In the genomic region with DNA sequence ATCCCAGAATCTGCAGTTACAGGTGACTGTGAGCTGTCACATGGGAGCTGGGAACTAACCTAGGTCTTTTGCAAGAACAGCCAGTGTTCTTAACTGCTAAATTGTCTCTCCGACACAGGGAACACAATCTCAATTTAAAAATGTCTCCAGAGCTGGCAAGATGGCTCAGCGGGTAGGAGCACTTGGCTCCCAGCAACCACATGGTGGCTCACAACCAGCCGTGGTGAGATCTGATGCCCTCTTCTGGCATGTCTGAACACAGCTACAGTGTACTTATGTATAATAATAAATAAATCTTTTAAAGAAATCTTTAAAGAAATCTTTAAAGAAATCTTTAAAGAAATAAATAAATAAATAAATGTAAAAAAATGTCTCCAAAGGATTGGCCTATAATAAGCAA, we compare ENCODE assay signal across 16 mouse cellular contexts. TPM values are rescaled to one million over a fixed set of nuclear protein-coding genes. Genes with fewer than 3 reads are reported as not detected.
DNase-seq lines count a peak whose midpoint lies in the region; ATAC-seq and TF ChIP-seq lines count a peak whose summit lies in the region.
"Had no signal": no experiment of that assay in that cellular context is flagged by ENCODE, and none has a peak within 500 bp of the region (broad histone marks: within the 10 kb centered on the region; RNA-seq: fewer than 3 reads in every experiment).

No protein-coding gene starts in this region.

- no peak overlapping the region for H3K27ac ChIP-seq in kidney, postnatal 0 days
- H3K27ac ChIP-seq in CH12.LX (ENCODE audit: insufficient read depth, low read depth), result no peak overlapping the region
- H3K27ac ChIP-seq: embryonic facial prominence, embryonic 13.5 days; forebrain, embryonic 10.5 days; heart, embryonic 15.5 days; hindbrain, embryonic 12.5 days had no signal

- H3K36me3 ChIP-seq in kidney, postnatal 0 days (ENCODE audit: insufficient read depth, low read length), result 0 out of 2 replicates have a peak, but pooled peaks cover 4% of the 10 kb centered on the region
- peaks cover 14 to 60% of the 10 kb centered on the region in 2 experiments for H3K36me3 ChIP-seq in CH12.LX (replicated peaks in 1 of 2; ENCODE audit: control insufficient read depth in 1 of 2, insufficient read depth in 1 of 2, low read length in 1 of 2)
- H3K36me3 ChIP-seq: heart, embryonic 15.5 days had no signal

- no peak for TF ChIP-seq POLR2A in CH12.LX (IDR thresholded peaks at IDR 0.05; ENCODE audit: low read depth, low read length)

- TF ChIP-seq EP300 in CH12.LX (IDR thresholded peaks at IDR 0.05; ENCODE audit: low read length), result no peak

- H3K4me2 ChIP-seq in kidney, postnatal 0 days (ENCODE audit: low read length), result no peak overlapping the region
- no peak overlapping the region for H3K4me2 ChIP-seq in CH12.LX (ENCODE audit: insufficient read depth, low read depth, poor library complexity, severe bottlenecking)
- H3K4me2 ChIP-seq: embryonic facial prominence, embryonic 13.5 days; heart, embryonic 15.5 days; hindbrain, embryonic 12.5 days had no signal

- DNase-seq in kidney, postnatal 0 days (ENCODE audit: low spot score), result no peak
- no peak for DNase-seq in kidney, postnatal 14 days
- peak; percentile 39 to 48 for DNase-seq in B cell, adult 2 months
- peak; percentile 17 for DNase-seq in CH12.LX (ENCODE audit: extremely low read depth)
- peak; percentile 34 for DNase-seq in induced T-regulatory cell, adult 2 months (ENCODE audit: low read depth)
- DNase-seq in urinary bladder, postnatal 4 days (ENCODE audit: low spot score in 2 of 2), result no peak
- no peak for DNase-seq in layer of hippocampus, postnatal 36 days
- DNase-seq: adrenal gland, adult 2 months; cerebellum, postnatal 25 days; kidney, adult 8-10 months; retina, postnatal 1 day; spleen, adult 18-20 months had no signal

- peaks cover 66% of the 10 kb centered on the region for H3K79me2 ChIP-seq in CH12.LX (replicated peaks; ENCODE audit: control insufficient read depth, extremely low read depth, insufficient read depth, poor library complexity, severe bottlenecking)

- 90% methylated on average over 3 of the region's 3 CpGs for WGBS in kidney, postnatal 0 days

- no peak for ATAC-seq in kidney, postnatal 0 days (replicated peaks; ENCODE audit: low FRiP score, low read depth)

- TF ChIP-seq RAD21 in CH12.LX (IDR thresholded peaks at IDR 0.05; ENCODE audit: low read depth, low read length), result no peak

- TF ChIP-seq CTCF in kidney, postnatal 0 days (IDR thresholded peaks at IDR 0.05; ENCODE audit: low read depth), result 0 out of 2 replicates have a peak, but pooled peaks have one; percentile 8
- TF ChIP-seq CTCF in CH12.LX (conservative IDR thresholded peaks at IDR 0.05 in 1 of 2, IDR thresholded peaks at IDR 0.05 in 1 of 2; ENCODE audit: low read depth in 2 of 2, low read length in 2 of 2), result peak in 1 of 2 experiments; percentile 62; a peak in 2 of 4 replicates

- in situ Hi-C loops in CH12.LX (cut with MboI; ENCODE audit: low pct_ligation_motif_present, low pct_unique_long_range_greater_than_20kb, low sequenced_read_pairs), result no loop called here

- no peaks in the 10 kb centered on the region for H3K27me3 ChIP-seq in kidney, postnatal 0 days (ENCODE audit: insufficient read depth, low read length)
- no peaks in the 10 kb centered on the region for H3K27me3 ChIP-seq in CH12.LX (replicated peaks)
- H3K27me3 ChIP-seq: embryonic facial prominence, embryonic 13.5 days; heart, embryonic 15.5 days; hindbrain, embryonic 12.5 days had no signal

- H3K4me3 ChIP-seq in kidney, postnatal 0 days (replicated peaks; ENCODE audit: low read depth, low read length), result no peak overlapping the region
- H3K4me3 ChIP-seq in CH12.LX (replicated peaks in 1 of 3; ENCODE audit: low read depth in 2 of 3, low read length in 2 of 3, poor library complexity in 1 of 3), result no peak overlapping the region
- H3K4me3 ChIP-seq: embryonic facial prominence, embryonic 13.5 days; forebrain, embryonic 10.5 days; heart, embryonic 15.5 days; hindbrain, embryonic 12.5 days had no signal

- no peaks in the 10 kb centered on the region for H3K9me3 ChIP-seq in kidney, postnatal 0 days (replicated peaks; ENCODE audit: low read length)
- H3K9me3 ChIP-seq in CH12.LX (replicated peaks; ENCODE audit: low read length), result no peaks in the 10 kb centered on the region
- H3K9me3 ChIP-seq: embryonic facial prominence, embryonic 13.5 days; forebrain, embryonic 10.5 days; heart, embryonic 15.5 days; hindbrain, embryonic 12.5 days had no signal

- no peaks in the 10 kb centered on the region for H3K4me1 ChIP-seq in kidney, postnatal 0 days (replicated peaks; ENCODE audit: insufficient read depth, low read length)
- peaks cover 7 to 17% of the 10 kb centered on the region in 2 experiments for H3K4me1 ChIP-seq in CH12.LX (ENCODE audit: control insufficient read depth in 1 of 2, insufficient read depth in 2 of 2)
- H3K4me1 ChIP-seq: embryonic facial prominence, embryonic 13.5 days; forebrain, embryonic 10.5 days; hindbrain, embryonic 12.5 days had no signal

- dilution Hi-C loops in CH12.LX (cut with MboI; ENCODE audit: extremely low pct_ligation_motif_present, extremely low pct_unique_long_range_greater_than_20kb, low sequenced_read_pairs), result no loop called here

- H3K9ac ChIP-seq in kidney, postnatal 0 days (ENCODE audit: low read depth, low read length), result no peak overlapping the region
- H3K9ac ChIP-seq in CH12.LX (ENCODE audit: insufficient read depth, low read depth), result no peak overlapping the region
- H3K9ac ChIP-seq: embryonic facial prominence, embryonic 13.5 days; heart, embryonic 15.5 days; hindbrain, embryonic 12.5 days had no signal

TF ChIP-seq in CH12.LX, 34 proteins besides CTCF, POLR2A, EP300 and RAD21:
- no peak for TF ChIP-seq HCFC1 (IDR thresholded peaks at IDR 0.05; ENCODE audit: low read depth, low read length)
- no peak for TF ChIP-seq ELF1 (IDR thresholded peaks at IDR 0.05; ENCODE audit: low read depth, low read length)
- no peak for TF ChIP-seq ZC3H11A (IDR thresholded peaks at IDR 0.05; ENCODE audit: low read depth, low read length)
- TF ChIP-seq E2F4 (IDR thresholded peaks at IDR 0.05; ENCODE audit: insufficient replicate concordance, low read depth, low read length), result no peak
- no peak for TF ChIP-seq SIN3A (IDR thresholded peaks at IDR 0.05; ENCODE audit: low read length)
- TF ChIP-seq ETS1 (conservative IDR thresholded peaks at IDR 0.05; ENCODE audit: low read depth, low read length), result no peak
- no peak for TF ChIP-seq NELFE (IDR thresholded peaks at IDR 0.05; ENCODE audit: low read depth, low read length)
- TF ChIP-seq UBTF (IDR thresholded peaks at IDR 0.05; ENCODE audit: low read depth, low read length), result no peak
- no peak for TF ChIP-seq MXI1 (IDR thresholded peaks at IDR 0.05; ENCODE audit: low read depth, low read length)

RNA-seq across cellular contexts. Expression of a gene that starts 30.4 kb away (rescaled TPM):
- polyA plus RNA-seq in kidney, postnatal 0 days (2015; fragmentation: Nextera tagmentation; extraction: Ambion mirVana), result 35.2 and 37.8 TPM in 2 replicates
- 126 and 129 TPM in 2 replicates for total RNA-seq in CH12.LX (2012; rRNA removed)
- 178 and 198 TPM in 2 replicates for total RNA-seq in CH12.LX (2014; rRNA removed)
- polyA plus RNA-seq in CH12.LX (2012; ENCODE audit: insufficient read length, low read depth), result 116 and 140 TPM in 2 replicates
- total RNA-seq in layer of hippocampus, postnatal 36 days (2021), result 10 to 100 TPM; 86.5 to 91.9 TPM

Comparison
In these comparisons a context has a peak if more than half of its experiments do, and no peak if none do; other contexts are left out.
1. DNase-seq: peak in B cell, adult 2 months (2 of 2), CH12.LX (single experiment) and induced T-regulatory cell, adult 2 months (single experiment); none in kidney, postnatal 0 days (single experiment), kidney, postnatal 14 days (single experiment), urinary bladder, postnatal 4 days (0 of 2) and layer of hippocampus, postnatal 36 days (0 of 2).